Mouse (Mus musculus) left cerebral cortex, adult 6 months (tissue): Measurements from ENCODE around the gene Ube2n. TPM values are rescaled to one million over a fixed set of nuclear protein-coding genes. Genes with fewer than 3 reads are reported as not detected.

ENCODE experiments used
- long read RNA-seq, 2 experiments: library from polyadenylated mRNA; unstranded; transcript quantifications; one replicate each; pipeline ENCODE4 v2.0.0; 2019 to 2020
- polyA plus RNA-seq: library from polyadenylated mRNA; unstranded; fragments of <200 nt; fragmentation: Nextera tagmentation; gene quantifications from 2 replicates; pipeline ENCODE4 v1.2.3, GENCODE M21; 2021

Ube2n gene
- 135 and 174 TPM in 2 replicates for polyA plus RNA-seq
- long read RNA-seq, experiment 1, transcript Ube2n-201 (4 exons, 3,867 nt): major isoform, 756 of 812 reads
- long read RNA-seq, experiment 1, partial matches to known transcripts: 38 of 812 reads
- long read RNA-seq, experiment 1, other reads (novel, unspliced or antisense): 12 of 812 reads
- long read RNA-seq, experiment 2, transcript Ube2n-201 (4 exons, 3,867 nt): major isoform, 179 of 205 reads
- long read RNA-seq, experiment 2, partial matches to known transcripts: 12 of 205 reads
- long read RNA-seq, experiment 2, other reads (novel, unspliced or antisense): 12 of 205 reads

DNA sequence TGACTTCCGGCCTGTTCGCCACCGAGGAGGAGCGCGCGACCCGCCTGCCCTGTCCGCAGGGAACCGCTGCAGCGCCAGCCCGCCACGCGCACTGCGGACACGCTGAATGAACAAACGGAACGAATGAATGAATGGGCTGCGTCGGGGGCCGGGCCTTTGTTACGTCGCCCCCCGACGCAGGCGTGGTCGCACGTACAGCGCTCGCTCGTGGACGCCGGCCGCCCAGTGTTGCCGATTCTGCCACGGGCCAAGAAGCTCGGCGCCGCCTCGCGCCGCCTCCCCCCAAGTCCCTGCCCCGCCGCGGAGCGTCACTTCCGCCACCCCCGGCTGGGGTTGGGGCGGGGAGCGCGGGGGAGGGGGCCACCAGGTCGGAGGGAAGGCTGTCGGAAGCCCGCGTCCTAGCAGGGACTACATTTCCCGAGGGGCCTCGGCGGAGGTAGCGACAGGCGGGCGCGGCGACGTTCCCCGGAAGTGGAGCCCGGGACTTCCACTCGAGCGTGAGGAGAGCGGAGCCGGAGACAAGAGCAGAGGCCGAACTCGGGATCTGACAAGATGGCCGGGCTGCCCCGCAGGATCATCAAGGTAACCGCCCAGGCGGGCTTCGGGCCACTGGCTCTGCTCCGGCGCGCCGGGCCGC, at the start of gene Ube2n:
TSS of gene Ube2n (plus strand) at position 490 of the 637 bp plus-strand sequence.

DNA sequence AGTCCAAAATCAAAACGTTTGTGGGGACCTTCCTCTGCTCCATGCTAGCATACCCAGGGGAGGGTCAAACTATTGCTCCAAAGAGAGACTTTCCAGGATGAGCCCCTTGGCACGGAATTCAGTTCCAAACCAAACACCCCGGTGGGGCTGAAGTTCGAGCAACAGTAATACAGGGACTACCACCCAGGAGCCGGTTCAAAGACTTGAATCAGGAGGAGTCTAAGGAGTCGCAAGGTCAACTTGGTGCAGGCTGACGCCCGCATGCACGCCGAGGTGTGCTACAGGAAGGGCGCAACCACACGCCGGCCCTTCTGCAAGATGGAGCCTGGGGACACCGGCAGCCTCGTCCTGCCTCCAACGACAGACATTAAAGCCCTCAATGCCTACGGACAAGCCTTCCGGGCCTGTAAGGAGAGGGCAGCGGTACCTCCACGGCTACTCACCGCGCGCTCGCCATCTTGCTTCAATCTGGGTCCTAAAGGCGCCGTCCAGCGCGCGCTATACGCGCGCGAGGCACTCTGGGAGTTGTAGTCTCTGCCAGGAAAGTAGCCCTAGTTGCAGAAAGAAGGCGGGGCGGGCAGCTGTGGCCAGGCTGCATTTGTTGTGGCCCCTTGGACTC, 13.4 kb upstream of the Ube2n start, which contains the start of gene Mrpl42:
TSS of gene Mrpl42 (minus strand) at position 478 of the 619 bp plus-strand sequence.

GRCm38 (mm10) chr10:95563851-95564845, 49.2 kb downstream of the Ube2n start, which contains the start of gene Nudt4:
Gene Nudt4, minus strand, starts transcription at chr10:95564146.

Other genes with a start within 250 kb of the Ube2n start
- gene Cradd, start 191.0 kb upstream of the Ube2n start, polyA plus RNA-seq: 8.9 and 9.6 TPM in 2 replicates
- gene Socs2, start 98.0 kb upstream of the Ube2n start, polyA plus RNA-seq: 21.8 and 27.0 TPM in 2 replicates
- gene Mrpl42, start 13.2 kb upstream of the Ube2n start, polyA plus RNA-seq: 382 and 389 TPM in 2 replicates
- 27.1 and 72.8 TPM in 2 replicates for gene Nudt4, start 49.0 kb downstream of the Ube2n start, polyA plus RNA-seq
- not detected in 2 replicates for gene Anapc15-ps, start 158.3 kb downstream of the Ube2n start, polyA plus RNA-seq